Mouse (Mus musculus): ENCODE results near the gene Glt28d2.

The Glt28d2 gene

DNA sequence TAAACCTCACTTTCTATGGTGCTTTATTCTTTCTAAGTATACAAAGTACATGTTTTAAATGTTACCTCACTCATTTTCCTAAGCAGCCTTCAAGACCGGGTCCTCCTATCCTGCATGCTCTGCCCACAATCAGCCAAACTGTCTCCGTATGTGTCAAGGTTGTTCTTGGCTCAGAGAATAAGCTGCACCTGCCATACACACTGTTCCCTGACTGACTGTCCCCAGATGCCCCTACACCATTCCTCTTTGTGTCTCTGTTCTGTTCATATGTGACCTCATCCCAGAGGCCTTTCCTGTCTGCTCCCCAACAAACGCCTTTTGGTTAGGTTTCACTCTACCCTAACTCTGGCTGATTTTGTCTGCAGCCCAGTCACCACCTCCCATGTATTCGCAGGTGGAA, 60.0 kb downstream of the Glt28d2 start:
- peak in 1 of 2 experiments; percentile 2 for DNase-seq (ENCODE audit: low spot score in 2 of 2)

DNA sequence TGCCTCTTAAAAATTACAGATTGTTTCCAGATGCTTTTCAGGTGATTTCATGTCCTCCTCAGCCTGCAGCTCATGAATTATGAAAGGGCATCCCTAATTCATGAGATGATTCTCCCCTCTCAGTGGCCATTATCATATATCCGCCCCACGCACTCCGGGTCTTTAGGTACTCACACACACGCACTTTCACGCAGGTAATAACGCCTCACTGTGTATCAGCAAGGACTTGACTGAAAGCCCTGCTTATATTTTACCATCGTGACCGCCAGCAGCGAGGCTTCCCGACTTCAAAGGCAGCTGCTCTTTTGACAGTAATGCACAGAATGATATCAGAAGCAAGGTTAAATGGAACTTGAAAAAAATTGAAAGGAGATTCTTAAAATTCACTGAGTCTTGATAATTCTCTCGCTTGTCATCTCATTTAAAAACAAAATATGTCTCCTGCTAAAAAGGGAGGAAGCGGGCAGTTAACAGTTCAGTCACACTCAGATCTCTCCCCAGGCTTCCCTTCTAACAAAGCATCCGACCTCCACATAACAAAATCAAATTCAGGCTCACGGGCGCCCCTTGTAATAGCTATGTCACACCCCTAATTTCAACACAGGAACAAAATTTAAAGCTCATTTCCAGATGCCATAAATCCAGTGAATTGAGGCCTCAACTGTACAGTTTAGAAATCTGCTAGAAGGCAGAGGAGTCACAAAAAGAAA, 66.3 kb downstream of the Glt28d2 start:
- no peak for DNase-seq (ENCODE audit: low spot score in 2 of 2)

Measured in cerebellum, postnatal 4 days (tissue).